Mouse (Mus musculus) lung, postnatal 0 days (tissue): ENCODE results near the gene Wfikkn1. TPM values are rescaled to one million over a fixed set of nuclear protein-coding genes. Genes with fewer than 3 reads are reported as not detected.
A peak's percentile ranks its signal among the peaks of the same experiment; 100 is the strongest.
"Not testable (repeated sequence)": the region's sequence is repeated elsewhere in the genome, so short reads cannot be mapped to it uniquely, and the experiment has no call there.

ENCODE experiments used
- ATAC-seq: fragments of 200-750 bp; cut with Nextera tagmentation; 2 replicates; pipeline ENCODE4 v1.8.0; 2017; ENCODE audit warnings: moderate library complexity
- DNase-seq: peaks from one replicate; pipeline ENCODE4 v3.0.0-alpha.2; 2016; ENCODE audit warnings: low spot score
- H3K27ac ChIP-seq: fragments of 300-500 bp; sonication (generic); 2 replicates; pipeline ENCODE4 v1.5.1; 2014; ENCODE audit warnings: antibody characterized with exemption, mild to moderate bottlenecking, low read length, mixed read lengths
- H3K27me3 ChIP-seq: fragments of 300-500 bp; sonication (generic); replicated peaks from 2 replicates; pipeline ENCODE4 v1.6.1; 2014; ENCODE audit warnings: low read length, mixed read lengths; ENCODE audit not compliant: insufficient read depth
- H3K36me3 ChIP-seq: fragments of 300-500 bp; sonication (generic); 2 replicates; pipeline ENCODE4 v1.6.1; 2014; ENCODE audit warnings: low read length, mixed read lengths; ENCODE audit not compliant: insufficient read depth
- H3K4me1 ChIP-seq: fragments of 300-500 bp; sonication (generic); 2 replicates; pipeline ENCODE4 v1.6.1; 2014; ENCODE audit warnings: antibody characterized with exemption, low read depth, low read length, mixed read lengths; ENCODE audit not compliant: insufficient read depth
- H3K4me2 ChIP-seq: fragments of 300-500 bp; sonication (generic); replicated peaks from 2 replicates; pipeline ENCODE4 v1.6.1; 2014; ENCODE audit warnings: low read depth, mild to moderate bottlenecking, low read length, moderate library complexity, mixed read lengths
- H3K4me3 ChIP-seq: fragments of 300-500 bp; sonication (generic); 2 replicates; pipeline ENCODE4 v1.5.1; 2014; ENCODE audit warnings: low read depth, low read length
- H3K9ac ChIP-seq: fragments of 300-500 bp; sonication (generic); replicated peaks from 2 replicates; pipeline ENCODE4 v1.6.1; 2014; ENCODE audit warnings: low read depth, mild to moderate bottlenecking
- H3K9me3 ChIP-seq: fragments of 300-500 bp; sonication (generic); 2 replicates; pipeline ENCODE4 v1.6.1; 2016; ENCODE audit warnings: low read length, mixed read lengths
- CTCF ChIP-seq: IDR thresholded peaks from 2 replicates; pipeline ENCODE4 v1.5.1; 2016; ENCODE audit warnings: antibody characterized with exemption, mild to moderate bottlenecking
- EP300 ChIP-seq: IDR thresholded peaks from 2 replicates; pipeline ENCODE4 v1.6.1; 2016; ENCODE audit warnings: antibody characterized with exemption, mild to moderate bottlenecking, control low read depth
- WGBS: fragments of 180-500 bp; shearing (Covaris S2); extraction: QIAGEN DNeasy Blood & Tissue Kit; methylation state at CpG from one replicate; pipeline ENCODE4 v1.1.7; 2014; 5-methylcytosine and 5-hydroxymethylcytosine counted together
- polyA plus RNA-seq: library from polyadenylated mRNA; unstranded; fragments of >200 nt; fragmentation: Nextera tagmentation; extraction: Ambion mirVana; gene quantifications from 2 replicates; pipeline ENCODE4 v1.2.1, GENCODE M21; 2015

Wfikkn1 gene
- polyA plus RNA-seq, 1 experiment from 2014 or later = 0.26 TPM

GRCm38 (mm10) chr17:25872676-25873075 lies 8.0 kb downstream of the Wfikkn1 start:
- H3K4me3 ChIP-seq = no peak overlapping the region
- H3K27ac ChIP-seq = no peak overlapping the region

GRCm38 (mm10) chr17:25871566-25871965 lies 9.1 kb downstream of the Wfikkn1 start:
- H3K4me1 ChIP-seq, H3K9me3 ChIP-seq, H3K27me3 ChIP-seq, H3K4me2 ChIP-seq, H3K27ac ChIP-seq, H3K9ac ChIP-seq, ATAC-seq, H3K36me3 ChIP-seq, H3K4me3 ChIP-seq, DNase-seq: not testable (repeated sequence)

More at GRCm38 (mm10) chr17:25872676-25873075, 8.0 kb downstream of the Wfikkn1 start:
- TF ChIP-seq EP300 = no peak
- no peak for TF ChIP-seq CTCF
- ATAC-seq (no peak), DNase-seq (no peak)
- 71% methylated on average over 3 of the region's 3 CpGs for WGBS
- H3K27me3 ChIP-seq = no peaks in the 10 kb centered on the region
- H3K4me1 ChIP-seq = peaks cover 6% of the 10 kb centered on the region; the same call in 1 of the 2 replicates
- H3K9ac ChIP-seq = no peak overlapping the region
- H3K9me3 ChIP-seq = no peaks in the 10 kb centered on the region
- no peak overlapping the region for H3K4me2 ChIP-seq
- no peaks in the 10 kb centered on the region for H3K36me3 ChIP-seq

- TF ChIP-seq EP300 (no peak), CTCF (no peak)
- H3K4me1 ChIP-seq = no peaks in the 10 kb centered on the region; the same call in 1 of the 2 replicates
- DNase-seq = no peak
- no peaks in the 10 kb centered on the region for H3K36me3 ChIP-seq
- H3K9me3 ChIP-seq = no peaks in the 10 kb centered on the region
- no peak for ATAC-seq
- WGBS = 81% methylated on average over 2 of the region's 2 CpGs
- H3K9ac ChIP-seq = no peak overlapping the region
- no peak overlapping the region for H3K27ac ChIP-seq
- H3K4me3 ChIP-seq = no peak overlapping the region
- no peak overlapping the region for H3K4me2 ChIP-seq
- no peaks in the 10 kb centered on the region for H3K27me3 ChIP-seq
These were observed 10.7 kb downstream of the Wfikkn1 start for GRCm38 (mm10) chr17:25869954-25870353.

GRCm38 (mm10) chr17:25869498-25869897 lies 11.2 kb downstream of the Wfikkn1 start:
- H3K27ac ChIP-seq = no peak overlapping the region
- no peak overlapping the region for H3K9ac ChIP-seq
- H3K4me3 ChIP-seq = no peak overlapping the region
- no peaks in the 10 kb centered on the region for H3K27me3 ChIP-seq
- WGBS = 77% methylated on average over 3 of the region's 8 CpGs
- TF ChIP-seq EP300 (no peak), CTCF (no peak)
- no peaks in the 10 kb centered on the region for H3K9me3 ChIP-seq
- H3K36me3 ChIP-seq = no peaks in the 10 kb centered on the region
- no peak overlapping the region for H3K4me2 ChIP-seq
- ATAC-seq = no peak
- DNase-seq = no peak
- H3K4me1 ChIP-seq = no peaks in the 10 kb centered on the region; the same call in 1 of the 2 replicates

DNA sequence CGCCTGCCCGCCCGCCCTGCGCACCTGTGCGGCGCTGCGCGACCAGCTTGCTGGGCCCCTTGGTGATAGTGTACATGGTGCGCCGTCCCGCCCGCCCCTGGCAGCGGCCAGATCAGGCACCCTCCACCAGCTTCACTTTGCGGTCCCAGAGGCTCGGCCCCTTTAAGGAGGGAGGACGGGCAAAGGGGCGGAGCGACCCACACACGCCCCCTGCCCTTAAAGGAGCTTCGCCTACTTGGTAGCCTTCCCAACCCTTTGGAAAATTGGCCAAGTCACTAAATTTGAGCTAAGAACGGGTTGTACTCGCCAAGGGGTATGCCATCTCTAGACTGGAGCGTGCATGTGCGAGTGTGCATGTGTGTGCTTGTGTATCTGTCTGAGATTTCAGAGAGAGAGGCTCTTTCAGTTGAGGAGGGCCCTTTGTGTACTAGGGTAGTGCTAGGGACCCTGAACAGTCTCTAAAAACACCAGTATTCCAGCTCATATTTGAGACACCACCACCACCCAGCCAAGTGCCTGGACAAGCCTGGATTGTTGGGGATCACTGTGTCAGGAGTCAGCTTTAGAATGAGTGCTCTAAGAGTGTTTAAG lies 12.0 kb downstream of the Wfikkn1 start, which contains the start of gene Mcrip2:
TSS of gene Mcrip2 (minus strand) at position 164 of the 591 bp plus-strand sequence.
- WGBS = 4% methylated on average over 24 of the region's 24 CpGs
- Histone ChIP-seq H3K9ac (peak within 1 kb of the TSS; percentile 62), H3K9me3 (no peaks in the 10 kb centered on the region), H3K27me3 (no peaks in the 10 kb centered on the region), H3K4me1 (no peaks in the 10 kb centered on the region), H3K27ac (peak within 1 kb of the TSS; percentile 77), H3K4me2 (peak within 1 kb of the TSS; percentile 98), H3K36me3 (no peaks in the 10 kb centered on the region), H3K4me3 (peak within 1 kb of the TSS; percentile 77)
- DNase-seq (peak; percentile 93), ATAC-seq (peak; percentile 92)
- TF ChIP-seq CTCF (peak; percentile 34), EP300 (no peak)

DNA sequence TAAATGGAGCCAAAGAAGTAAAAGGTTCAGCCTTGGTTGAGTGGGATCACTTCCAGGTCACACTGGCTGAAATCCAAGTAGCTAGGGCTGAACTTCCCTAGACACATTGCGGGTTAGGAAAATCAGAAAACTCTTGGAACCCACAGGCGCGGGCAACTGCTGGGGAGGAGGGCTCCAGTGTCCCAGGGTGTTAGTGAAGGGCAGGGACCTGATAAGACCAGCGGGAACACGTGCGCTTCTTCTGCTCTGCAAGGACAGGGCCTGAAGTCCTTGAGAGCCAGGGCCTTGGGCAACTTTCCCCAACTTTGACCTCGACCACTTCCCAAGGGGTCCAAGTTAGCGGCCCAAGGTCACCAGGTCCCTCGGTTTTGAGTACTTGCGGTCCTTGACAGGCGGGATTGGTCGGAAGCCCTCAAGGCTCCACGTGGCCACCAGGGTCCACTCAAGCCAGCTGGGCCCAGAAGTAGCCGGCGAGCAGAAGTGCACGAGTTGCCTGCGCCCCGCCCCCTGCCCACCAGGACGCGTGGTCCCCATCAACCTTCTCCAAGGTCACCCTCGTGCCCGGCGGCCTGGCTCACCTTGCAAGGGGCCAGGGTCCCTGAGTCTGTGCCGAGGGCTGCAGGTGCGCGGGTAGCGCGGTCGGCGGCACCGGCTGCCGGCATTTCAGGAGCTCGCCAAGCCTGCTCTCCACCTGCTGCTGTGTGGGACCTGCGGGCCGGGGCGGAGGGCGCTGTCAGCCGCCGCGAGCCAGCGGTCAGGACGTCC lies 12.6 kb downstream of the Wfikkn1 start:
- H3K27me3 ChIP-seq = no peaks in the 10 kb centered on the region
- no peaks in the 10 kb centered on the region for H3K4me1 ChIP-seq
- no peaks in the 10 kb centered on the region for H3K9me3 ChIP-seq
- peak overlapping the region; percentile 62 for H3K9ac ChIP-seq
- peak; percentile 74 for ATAC-seq
- TF ChIP-seq EP300 (no peak), CTCF (no peak)
- peak; percentile 61 for DNase-seq
- no peaks in the 10 kb centered on the region for H3K36me3 ChIP-seq
- peak overlapping the region; percentile 77 for H3K27ac ChIP-seq
- H3K4me2 ChIP-seq = peak overlapping the region; percentile 98
- peak overlapping the region; percentile 77 for H3K4me3 ChIP-seq
- WGBS = under 1% methylated on average over 41 of the region's 42 CpGs
